Mouse (Mus musculus) thymus, adult 2 months (tissue): Measurements from ENCODE around the gene 4930519P11Rik. TPM values are rescaled to one million over a fixed set of nuclear protein-coding genes. Genes with fewer than 3 reads are reported as not detected.

Experiments
- DNase-seq: peaks from one replicate; pipeline ENCODE4 v3.0.0; 2021
- H3K27ac ChIP-seq: fragments of 200-500 bp; 2 replicates; pipeline ENCODE4 v1.5.1; 2012; ENCODE audit warnings: low read length, control low read depth; ENCODE audit not compliant: control insufficient read depth, insufficient read depth
- H3K27me3 ChIP-seq: fragments of 200-500 bp; 2 replicates; pipeline ENCODE4 v1.6.1; 2012; ENCODE audit warnings: mild to moderate bottlenecking, low read length, moderate library complexity, mixed read lengths; ENCODE audit not compliant: control insufficient read depth, insufficient read depth
- H3K36me3 ChIP-seq: fragments of 200-500 bp; 2 replicates; pipeline ENCODE4 v1.6.1; 2012; ENCODE audit warnings: mild to moderate bottlenecking, low read length, moderate library complexity; ENCODE audit not compliant: control insufficient read depth, insufficient read depth
- H3K4me1 ChIP-seq: fragments of 200-500 bp; replicated peaks from 2 replicates; pipeline ENCODE4 v1.6.1; 2012; ENCODE audit warnings: low read length; ENCODE audit not compliant: control insufficient read depth, insufficient read depth
- H3K4me3 ChIP-seq: fragments of 200-500 bp; 2 replicates; pipeline ENCODE4 v1.5.1; 2012; ENCODE audit warnings: mild to moderate bottlenecking, low read length, control low read depth, moderate library complexity; ENCODE audit not compliant: control insufficient read depth, insufficient read depth
- CTCF ChIP-seq: fragments of 200-500 bp; IDR thresholded peaks from 2 replicates; pipeline ENCODE4 v1.5.1; 2012; ENCODE audit warnings: mild to moderate bottlenecking, control low read depth, low read length, moderate library complexity, borderline replicate concordance; ENCODE audit not compliant: control insufficient read depth, poor library complexity, insufficient read depth; ENCODE audit errors: extremely low read depth
- POLR2A ChIP-seq: fragments of 200-500 bp; IDR thresholded peaks from 2 replicates; pipeline ENCODE4 v1.6.1; 2012; ENCODE audit warnings: mild to moderate bottlenecking, low read length, control low read depth, moderate library complexity; ENCODE audit not compliant: control insufficient read depth, poor library complexity, insufficient read depth; ENCODE audit errors: extremely low read depth
- WGBS: fragments of 180-500 bp; shearing (Covaris S2); methylation state at CpG from one replicate; pipeline ENCODE4 v1.1.7; 2018; 5-methylcytosine and 5-hydroxymethylcytosine counted together
- polyA plus RNA-seq: library from polyadenylated mRNA; depleted of rRNA; stranded (reverse); fragments of >200 nt; gene quantifications from 2 replicates; pipeline ENCODE4 v1.2.3, GENCODE M21; 2012

The 4930519P11Rik gene
- polyA plus RNA-seq, 1 experiment = 1.5 TPM

DNA sequence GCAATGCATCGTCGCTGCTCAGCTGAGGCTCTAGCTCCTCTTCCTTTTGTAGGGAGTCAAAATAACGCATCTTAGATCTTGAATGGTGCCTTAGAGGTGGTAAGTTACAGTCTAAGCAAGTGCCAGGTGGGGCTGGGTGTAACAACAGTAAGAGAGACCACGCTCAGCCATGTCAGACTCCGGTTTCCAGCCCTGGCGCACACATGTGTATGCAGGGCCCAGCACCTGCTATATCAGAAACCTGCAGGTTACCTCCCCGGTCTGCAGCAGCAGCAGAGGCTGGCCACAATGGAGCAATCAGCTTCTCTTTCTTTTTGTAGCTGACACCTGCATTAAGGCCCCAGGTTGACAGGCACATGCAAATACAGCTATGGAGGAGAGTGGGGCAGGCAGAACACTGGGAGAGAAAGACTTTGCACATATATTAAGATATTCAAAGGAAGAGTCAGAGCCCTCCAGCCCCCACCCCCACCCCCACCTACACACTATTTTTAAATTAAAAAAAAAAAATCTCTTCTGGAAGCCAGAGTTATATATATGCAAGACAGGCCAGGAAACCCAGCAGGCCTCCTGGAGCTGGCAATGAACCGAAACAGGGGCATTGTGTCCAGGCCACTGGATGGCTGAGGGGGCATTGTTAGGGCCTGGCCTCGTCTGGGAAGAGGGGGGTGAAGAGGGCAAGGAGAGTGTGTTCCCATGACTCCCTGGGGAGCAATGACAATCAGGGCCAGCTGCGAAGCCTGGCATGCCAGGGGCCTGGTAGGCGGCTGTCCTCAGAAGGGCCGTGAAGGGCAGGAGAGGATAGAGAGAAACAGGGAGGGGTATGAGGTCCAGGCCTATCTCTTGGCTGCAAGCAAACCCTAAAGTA lies 36.1 kb downstream of the 4930519P11Rik start:
- WGBS = 41% methylated on average over 12 of the region's 12 CpGs

DNA sequence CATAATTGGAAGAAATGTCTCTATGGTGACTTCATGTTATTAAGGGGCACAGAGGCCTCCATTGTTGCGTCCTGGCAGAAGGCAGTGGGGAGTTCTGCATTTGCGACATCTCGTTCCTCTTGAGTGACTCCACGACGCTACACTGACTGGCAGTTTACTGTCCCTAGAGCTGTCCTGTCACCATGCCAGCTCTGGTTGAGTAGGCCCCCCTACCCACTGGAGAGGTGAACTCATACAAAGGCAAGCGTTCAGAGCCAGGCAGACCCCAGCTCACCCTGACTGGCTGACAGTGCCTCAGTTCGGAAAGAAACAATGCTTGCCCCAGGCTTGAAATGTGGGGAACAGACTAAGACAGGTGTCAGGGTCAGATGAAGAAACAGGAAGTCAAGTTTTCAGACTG lies 39.0 kb downstream of the 4930519P11Rik start:
- Histone ChIP-seq H3K4me3 (no peak overlapping the region), H3K36me3 (no peaks in the 10 kb centered on the region), H3K27me3 (no peaks in the 10 kb centered on the region), H3K4me1 (peaks cover 29% of the 10 kb centered on the region), H3K27ac (no peak overlapping the region)
- no peak for DNase-seq
- no peak for TF ChIP-seq CTCF
- TF ChIP-seq POLR2A = no peak
- WGBS = 64% methylated on average over 7 of the region's 7 CpGs

More for the DNA sequence above, 36.1 kb downstream of the 4930519P11Rik start:
- Histone ChIP-seq H3K27ac (peak overlapping the region; percentile 64), H3K4me1 (peaks cover 20% of the 10 kb centered on the region), H3K4me3 (no peak overlapping the region), H3K27me3 (no peaks in the 10 kb centered on the region), H3K36me3 (no peaks in the 10 kb centered on the region)
- DNase-seq = peak; percentile 55
- TF ChIP-seq CTCF (no peak), POLR2A (no peak)

DNA sequence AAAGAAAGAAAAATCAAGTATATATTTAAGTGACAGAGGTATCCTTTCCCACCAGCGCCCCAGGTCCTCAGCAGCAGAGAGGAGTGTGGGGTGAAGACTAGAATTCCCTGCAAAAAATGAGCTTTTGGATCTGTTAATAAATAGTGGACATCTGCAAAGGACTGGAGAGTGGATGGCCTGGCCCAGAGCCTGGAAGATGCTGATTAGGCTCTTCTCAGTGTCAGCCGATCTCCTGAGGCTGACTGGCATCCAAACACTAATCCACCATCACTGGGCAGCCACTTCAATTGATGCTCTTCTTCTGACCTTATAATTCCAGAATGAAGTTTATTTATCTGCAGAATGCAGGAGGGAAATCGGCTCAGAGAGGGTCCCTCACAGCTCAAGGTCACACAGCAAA lies 40.2 kb downstream of the 4930519P11Rik start:
- no peak overlapping the region for H3K4me3 ChIP-seq
- H3K36me3 ChIP-seq = no peaks in the 10 kb centered on the region
- DNase-seq = no peak
- no peaks in the 10 kb centered on the region for H3K27me3 ChIP-seq
- no peak for TF ChIP-seq CTCF
- TF ChIP-seq POLR2A = no peak
- 94% methylated on average over 3 of the region's 3 CpGs for WGBS
- no peak overlapping the region for H3K27ac ChIP-seq
- peaks cover 41% of the 10 kb centered on the region for H3K4me1 ChIP-seq

DNA sequence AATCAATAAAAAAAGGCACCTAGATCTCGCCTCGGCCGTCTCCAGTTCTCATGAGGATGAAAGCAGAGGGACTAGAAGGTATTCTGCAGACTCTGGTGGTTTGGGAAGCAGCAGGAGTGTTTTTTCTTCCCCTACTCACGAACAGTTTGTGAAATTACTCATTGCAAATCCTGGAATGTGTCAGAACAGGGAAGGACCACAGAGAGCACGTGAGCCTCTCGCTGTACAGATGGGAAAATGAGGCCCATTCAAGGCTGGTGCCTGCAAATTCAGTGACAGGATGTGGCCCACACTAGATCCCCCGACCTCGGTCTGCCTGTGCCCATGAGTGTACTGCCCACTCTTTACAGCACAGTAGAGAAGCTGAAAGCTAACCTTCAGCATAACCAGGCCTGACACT lies 41.3 kb downstream of the 4930519P11Rik start:
- H3K4me3 ChIP-seq = no peak overlapping the region
- DNase-seq = no peak
- TF ChIP-seq CTCF (no peak), POLR2A (no peak)
- 82% methylated on average over 8 of the region's 8 CpGs for WGBS
- H3K4me1 ChIP-seq = peaks cover 37% of the 10 kb centered on the region
- no peaks in the 10 kb centered on the region for H3K27me3 ChIP-seq
- H3K36me3 ChIP-seq = no peaks in the 10 kb centered on the region
- no peak overlapping the region for H3K27ac ChIP-seq

DNA sequence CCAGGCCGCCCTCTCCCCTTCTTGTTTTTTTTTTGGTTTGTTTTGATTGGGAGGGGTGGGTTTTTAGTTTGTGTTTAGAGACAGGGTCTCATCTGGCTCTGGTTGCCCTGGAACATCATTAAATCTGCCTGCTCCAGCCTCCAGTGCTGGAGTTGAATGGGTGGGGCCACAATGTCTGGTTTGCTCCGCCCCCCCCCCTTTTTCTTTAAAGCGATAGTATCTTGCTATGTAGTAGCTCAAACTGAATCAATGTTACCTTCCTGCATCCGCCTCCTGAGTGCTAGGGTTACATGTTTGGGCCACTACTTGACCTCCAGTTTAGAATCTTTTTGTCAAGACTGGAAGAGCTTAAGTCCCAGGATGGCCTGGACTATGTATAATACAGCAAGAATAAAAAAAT lies 42.0 kb downstream of the 4930519P11Rik start:
- 87% methylated on average over 4 of the region's 4 CpGs for WGBS
- Histone ChIP-seq H3K27me3 (no peaks in the 10 kb centered on the region), H3K4me3 (no peak overlapping the region), H3K4me1 (peaks cover 30% of the 10 kb centered on the region), H3K27ac (no peak overlapping the region), H3K36me3 (no peaks in the 10 kb centered on the region)
- TF ChIP-seq CTCF (no peak), POLR2A (no peak)
- no peak for DNase-seq

DNA sequence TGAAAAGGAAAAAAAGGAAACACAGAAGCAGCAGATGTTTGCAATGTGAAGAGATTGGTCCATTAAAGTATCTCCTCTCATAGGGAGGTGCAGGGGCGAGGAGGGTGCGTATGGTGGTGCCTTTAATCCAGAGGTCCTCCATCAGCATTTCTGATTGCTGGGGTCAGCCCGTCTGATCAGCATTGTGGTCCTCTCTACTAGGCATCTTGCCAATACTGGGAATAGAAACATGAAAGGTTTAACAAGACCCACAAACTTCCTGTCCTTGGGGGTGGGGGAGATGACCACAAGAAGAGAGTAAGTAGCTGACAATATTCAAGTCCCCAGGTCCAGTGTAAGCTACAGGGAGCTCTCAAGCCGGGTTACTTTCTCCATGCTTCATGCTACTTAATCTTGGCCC lies 42.6 kb downstream of the 4930519P11Rik start:
- WGBS = 27% methylated on average over 4 of the region's 4 CpGs
- no peak for DNase-seq
- Histone ChIP-seq H3K27me3 (no peaks in the 10 kb centered on the region), H3K4me3 (no peak overlapping the region), H3K36me3 (no peaks in the 10 kb centered on the region), H3K27ac (no peak overlapping the region), H3K4me1 (peaks cover 28% of the 10 kb centered on the region)
- TF ChIP-seq CTCF (no peak), POLR2A (no peak)
